Mouse (Mus musculus): Measurements from ENCODE around the gene Schip1.

The Schip1 gene

GRCm38 (mm10) chr3:68632714-68633113 is 568.1 kb downstream of the Schip1 start:
- DNase-seq: no peak

DNA sequence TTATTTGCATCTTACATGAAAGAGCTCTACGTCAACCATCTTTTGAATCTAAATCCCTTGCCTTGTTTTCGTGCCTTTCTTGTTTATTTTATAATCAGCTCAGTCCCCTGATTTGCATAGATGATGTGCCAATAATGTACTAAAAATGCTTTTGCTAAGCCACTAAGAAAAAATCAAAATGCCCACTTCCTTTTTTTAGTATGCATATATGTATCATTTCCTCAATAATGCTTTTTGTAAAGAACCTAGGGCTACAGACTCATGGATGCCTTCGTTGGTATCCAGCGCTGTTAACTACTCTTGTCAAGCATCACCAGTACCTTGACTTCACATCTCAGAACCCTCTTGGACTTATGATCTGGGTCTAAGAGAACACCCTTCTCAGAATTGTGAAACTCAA is 569.0 kb downstream of the Schip1 start:
- no peak for DNase-seq

- DNase-seq: no peak
These were observed 573.4 kb downstream of the Schip1 start for GRCm38 (mm10) chr3:68637960-68638359.

GRCm38 (mm10) chr3:68638703-68639102 is 574.1 kb downstream of the Schip1 start:
- DNase-seq: no peak

- no peak for DNase-seq
These were observed 578.3 kb downstream of the Schip1 start for GRCm38 (mm10) chr3:68642935-68643334.

DNA sequence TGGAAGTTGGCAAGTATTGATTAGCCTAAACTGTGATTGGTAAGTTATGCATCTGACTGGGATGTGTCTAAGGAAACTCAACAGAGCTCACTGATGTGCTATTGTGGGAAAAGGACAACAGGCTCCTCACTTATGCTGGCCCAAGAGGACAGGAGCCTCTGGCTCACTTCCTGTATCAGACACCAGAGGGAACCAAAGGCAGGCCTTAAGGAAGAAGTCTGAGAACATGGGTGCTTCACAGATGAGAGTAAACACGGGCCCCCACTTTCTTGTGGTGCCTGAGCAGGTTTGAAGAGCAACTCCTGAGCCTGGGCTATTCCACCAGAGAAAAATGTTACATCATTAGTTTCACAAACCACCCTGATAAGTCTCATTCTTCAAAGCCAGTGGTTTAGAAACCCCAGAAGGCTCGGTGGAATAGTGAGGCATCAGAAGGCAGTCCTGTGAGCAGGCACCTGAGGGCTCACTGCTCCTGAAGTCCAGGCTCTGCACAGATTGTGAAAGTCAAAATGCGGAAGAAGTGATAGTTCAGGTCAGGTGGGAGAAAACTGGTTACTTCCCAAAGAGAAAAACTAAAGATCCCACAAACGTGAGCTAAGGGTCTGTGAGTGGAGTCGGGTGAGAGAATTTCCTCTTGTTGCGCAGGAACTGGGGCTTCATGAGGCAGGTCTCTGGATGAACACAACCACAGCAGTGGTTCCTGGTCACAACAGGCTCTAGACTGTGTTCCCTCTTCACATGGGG is 582.0 kb downstream of the Schip1 start:
- DNase-seq: no peak

- DNase-seq: no peak
These were observed 582.7 kb downstream of the Schip1 start for GRCm38 (mm10) chr3:68647282-68647681.

DNA sequence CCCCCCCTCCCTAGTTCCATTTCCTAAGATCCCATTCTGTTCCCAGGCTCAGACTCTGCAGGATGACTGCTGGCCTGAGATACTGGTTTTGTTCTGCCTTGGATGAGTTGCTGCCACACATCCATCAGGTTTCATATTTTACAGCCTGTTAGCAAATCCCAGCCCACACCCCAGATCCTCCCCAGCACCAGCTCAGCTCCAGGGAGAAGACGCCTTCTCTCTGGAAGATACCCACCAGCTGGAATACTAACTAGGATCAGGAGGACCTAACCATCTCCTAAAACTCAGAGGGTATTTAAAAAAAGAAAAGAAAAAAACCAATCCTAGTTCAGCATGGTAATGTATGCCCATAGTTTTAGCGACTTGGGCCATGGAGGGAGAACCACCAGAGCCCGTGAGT is 585.6 kb downstream of the Schip1 start:
- no peak for DNase-seq

- no peak for DNase-seq
These were observed 592.2 kb downstream of the Schip1 start for GRCm38 (mm10) chr3:68656607-68657352.

- no peak for DNase-seq
These were observed 593.1 kb downstream of the Schip1 start for GRCm38 (mm10) chr3:68657589-68658245.

- no peak for DNase-seq
These were observed 595.4 kb downstream of the Schip1 start for GRCm38 (mm10) chr3:68659996-68660395.

DNA sequence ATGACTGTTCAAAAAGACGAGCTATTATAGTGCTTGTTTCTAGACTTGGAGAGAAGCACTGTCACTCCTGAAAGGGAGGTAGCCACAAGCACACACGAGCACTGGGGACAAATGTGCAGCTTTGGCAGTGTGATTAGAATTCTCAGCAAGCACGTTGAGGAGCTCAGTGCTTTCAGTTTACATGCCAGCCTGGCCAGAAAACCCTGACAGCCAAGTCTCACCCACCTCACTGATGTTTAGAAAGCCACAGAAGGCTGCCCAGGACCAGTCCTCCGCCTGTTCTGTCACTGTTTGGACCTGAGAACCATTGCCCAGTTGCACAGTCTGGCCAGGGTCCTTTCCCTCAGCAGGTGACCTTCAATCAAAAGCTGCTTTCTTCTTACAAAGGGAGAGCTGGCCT is 595.9 kb downstream of the Schip1 start:
- DNase-seq: no peak

DNA sequence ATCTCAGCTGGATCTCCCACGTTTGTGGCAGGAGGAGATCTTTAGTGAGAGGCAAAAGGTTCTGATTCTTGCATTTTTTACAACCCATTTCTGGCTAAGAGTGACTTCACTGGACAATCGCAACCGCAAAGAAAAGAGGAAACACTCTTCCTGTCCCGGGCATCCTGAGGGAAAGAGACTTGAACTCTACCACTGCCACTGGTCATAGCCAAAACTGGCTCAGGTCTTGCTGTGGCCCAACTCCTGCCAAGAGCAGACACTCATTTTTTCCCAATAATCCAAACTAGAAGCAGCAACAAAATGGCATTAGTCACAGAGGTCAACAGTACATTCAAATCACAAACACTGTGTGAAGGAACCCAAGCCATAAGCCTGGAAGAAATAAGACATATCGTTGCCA is 597.8 kb downstream of the Schip1 start:
- no peak for DNase-seq

DNA sequence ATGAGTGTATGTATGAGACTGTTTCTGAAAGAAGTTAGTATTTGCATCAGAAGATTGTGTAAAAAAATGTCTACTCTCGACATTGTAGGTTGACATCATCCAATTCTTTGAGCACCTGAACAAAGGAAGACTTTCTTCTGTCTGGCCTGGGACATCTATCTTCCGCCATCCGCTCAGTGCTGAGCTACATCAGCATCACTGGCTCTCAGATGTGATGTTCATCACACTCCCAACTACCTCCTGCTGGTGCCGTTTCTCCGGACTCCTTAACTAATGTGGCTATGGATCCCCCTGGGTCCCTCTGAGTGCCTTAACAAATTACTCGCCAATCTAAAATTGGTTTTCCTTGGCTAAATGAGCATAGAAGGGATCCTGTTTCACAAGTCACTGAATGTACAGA is 599.7 kb downstream of the Schip1 start:
- DNase-seq: no peak

DNA sequence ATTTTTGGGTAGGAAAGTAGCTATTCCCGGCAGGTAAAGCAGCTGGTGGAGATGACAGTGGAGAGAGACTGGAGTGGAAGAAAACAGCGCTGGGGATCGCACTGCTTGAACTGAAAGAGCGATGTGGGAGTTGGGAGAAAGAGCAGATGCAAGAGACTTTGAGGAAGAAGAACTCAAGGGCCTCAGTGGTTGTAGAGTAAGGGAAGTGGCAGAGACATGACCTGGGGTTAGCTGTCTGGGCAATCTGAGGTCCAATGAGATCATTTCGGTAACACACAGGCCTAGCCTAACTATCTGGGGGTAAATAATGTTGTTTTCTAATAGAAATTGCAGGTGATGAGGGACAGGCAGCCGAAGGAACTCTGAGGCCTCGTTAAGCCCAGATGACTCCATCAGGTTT is 601.8 kb downstream of the Schip1 start:
- DNase-seq: no peak

GRCm38 (mm10) chr3:68667852-68668251 is 603.2 kb downstream of the Schip1 start:
- no peak for DNase-seq

- no peak for DNase-seq
These were observed 604.9 kb downstream of the Schip1 start for GRCm38 (mm10) chr3:68669418-68669974.

DNA sequence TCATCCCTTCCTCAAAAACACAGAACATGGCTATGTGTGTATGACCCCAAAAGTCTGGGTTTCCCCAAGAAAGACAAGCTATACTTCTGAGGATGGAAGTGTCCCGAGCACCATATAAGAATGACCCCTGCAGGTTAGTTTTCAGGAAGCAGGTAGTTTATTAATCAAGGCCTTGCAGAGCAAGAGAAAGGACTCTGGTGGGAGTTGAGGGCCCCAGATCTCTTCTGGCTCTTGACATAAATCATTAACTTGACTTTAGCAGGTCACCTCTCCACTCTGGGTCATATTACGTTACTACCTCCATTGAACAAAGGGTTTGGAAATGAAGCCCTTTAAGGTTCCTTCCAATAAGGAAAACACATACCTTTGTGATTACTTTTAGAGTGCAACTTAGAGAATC is 610.1 kb downstream of the Schip1 start:
- DNase-seq: no peak

DNA sequence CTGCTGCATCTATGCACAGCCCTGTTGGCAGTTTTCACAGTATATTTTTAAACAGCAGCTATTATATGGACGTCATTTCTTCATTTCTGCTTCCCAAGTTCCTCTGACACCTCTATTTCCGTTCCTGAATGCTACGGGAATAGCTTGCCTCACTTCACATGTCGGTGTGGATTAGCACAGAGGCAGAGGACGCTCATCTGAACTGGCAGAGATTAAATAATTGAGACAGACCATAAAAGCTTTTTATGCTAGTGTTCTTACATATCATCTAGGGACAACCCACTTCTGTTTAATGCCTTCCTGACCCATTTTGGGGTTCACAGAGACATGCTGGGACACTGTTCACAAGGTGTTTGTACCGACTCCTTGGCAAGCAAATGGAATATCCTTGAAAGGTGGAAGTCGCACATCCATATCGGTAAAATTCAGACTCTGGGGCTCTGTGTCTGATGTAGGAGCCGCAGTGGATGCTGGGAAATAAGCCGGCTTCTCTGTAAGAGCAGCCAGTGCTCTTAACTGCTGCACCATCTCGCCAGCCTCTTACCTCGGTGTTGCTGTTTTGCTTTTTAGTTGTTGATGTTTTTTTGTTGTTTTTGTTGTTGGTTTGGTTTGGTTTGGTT is 610.7 kb downstream of the Schip1 start:
- no peak for DNase-seq

All from cerebellum, adult 9-11 months (tissue).